In genomic region chr13:119487880-119488580, GRCm38 (mm10) we compare ENCODE assay signal across 8 mouse cellular contexts. TPM values are rescaled to one million over a fixed set of nuclear protein-coding genes. Genes with fewer than 3 reads are reported as not detected.
DNase-seq lines count a peak whose midpoint lies in the region; ATAC-seq lines count a peak whose summit lies in the region.

Gene Tmem267, plus strand, starts transcription at chr13:119488039.
Gene 3110070M22Rik, minus strand, starts transcription at chr13:119488383.

- peaks cover 18% of the 10 kb centered on the region for H3K9me3 ChIP-seq in heart, embryonic 15.5 days (replicated peaks)
- peaks cover 19% of the 10 kb centered on the region for H3K9me3 ChIP-seq in liver, embryonic 12.5 days (replicated peaks)
- H3K9me3 ChIP-seq in neural tube, embryonic 15.5 days (replicated peaks): peaks cover 17% of the 10 kb centered on the region

- WGBS in heart, embryonic 15.5 days: 76% methylated on average over 87 of the region's 87 CpGs
- WGBS in liver, embryonic 12.5 days (ENCODE audit: insufficient replicate concordance): 72% methylated on average over 87 of the region's 87 CpGs
- WGBS in neural tube, embryonic 15.5 days: 85% methylated on average over 87 of the region's 87 CpGs

- ATAC-seq in heart, embryonic 15.5 days (replicated peaks; ENCODE audit: insufficient number of reproducible peaks, insufficient read depth, low FRiP score, low read depth): no peak
- no peak for ATAC-seq in liver, embryonic 12.5 days
- no peak for ATAC-seq in neural tube, embryonic 15.5 days (ENCODE audit: low FRiP score)

- H3K27ac ChIP-seq in heart, embryonic 15.5 days: peak within 1 kb of the TSS; percentile 48
- H3K27ac ChIP-seq in liver, embryonic 12.5 days: no peak within 1 kb of the TSS
- peak within 1 kb of the TSS; percentile 51 for H3K27ac ChIP-seq in neural tube, embryonic 15.5 days (replicated peaks)

- H3K9ac ChIP-seq in heart, embryonic 15.5 days: peak within 1 kb of the TSS; percentile 34
- peak within 1 kb of the TSS; percentile 53 for H3K9ac ChIP-seq in liver, embryonic 12.5 days
- peak within 1 kb of the TSS; percentile 5 for H3K9ac ChIP-seq in neural tube, embryonic 15.5 days (replicated peaks)

- H3K4me3 ChIP-seq in heart, embryonic 15.5 days: no peak within 1 kb of the TSS
- no peak within 1 kb of the TSS for H3K4me3 ChIP-seq in liver, embryonic 12.5 days
- H3K4me3 ChIP-seq in neural tube, embryonic 15.5 days (replicated peaks): no peak within 1 kb of the TSS

- H3K4me2 ChIP-seq in heart, embryonic 15.5 days: peak within 1 kb of the TSS; percentile 54
- H3K4me2 ChIP-seq in liver, embryonic 12.5 days: no peak within 1 kb of the TSS; the same call in 1 of the 2 replicates
- peak within 1 kb of the TSS; percentile 41 for H3K4me2 ChIP-seq in neural tube, embryonic 15.5 days

- peaks cover 23% of the 10 kb centered on the region for H3K36me3 ChIP-seq in heart, embryonic 15.5 days
- peaks cover 26% of the 10 kb centered on the region for H3K36me3 ChIP-seq in liver, embryonic 12.5 days
- peaks cover 21% of the 10 kb centered on the region for H3K36me3 ChIP-seq in neural tube, embryonic 15.5 days

- H3K4me1 ChIP-seq in heart, embryonic 15.5 days (replicated peaks): no peaks in the 10 kb centered on the region
- no peaks in the 10 kb centered on the region for H3K4me1 ChIP-seq in liver, embryonic 12.5 days
- H3K4me1 ChIP-seq in neural tube, embryonic 15.5 days: peaks cover 4% of the 10 kb centered on the region; the same call in 1 of the 2 replicates

- peak; percentile 92 for DNase-seq in A20 (ENCODE audit: low read depth, low spot score)
- peak; percentile 89 to 93 for DNase-seq in adrenal gland, postnatal 36 days
- DNase-seq in fat pad, adult 2 months (ENCODE audit: extremely low read depth, low read depth, low spot score): peak; percentile 33
- DNase-seq in kidney, postnatal 25 days: peak; percentile 84 to 94
- DNase-seq in thymus, adult 18-20 months: peak; percentile 65 to 70

- H3K27me3 ChIP-seq in heart, embryonic 15.5 days: no peaks in the 10 kb centered on the region
- H3K27me3 ChIP-seq in liver, embryonic 12.5 days (replicated peaks): no peaks in the 10 kb centered on the region
- no peaks in the 10 kb centered on the region for H3K27me3 ChIP-seq in neural tube, embryonic 15.5 days (replicated peaks)

RNA-seq across cellular contexts. Expression of gene Tmem267, which starts in this region (rescaled TPM):
- 10 to 100 TPM; 12.5 to 13.0 TPM for total RNA-seq in adrenal gland, postnatal 36 days (2021)
- polyA plus RNA-seq in heart, embryonic 15.5 days (2015; fragmentation: Nextera tagmentation; extraction: Ambion mirVana): 1.0 and 1.1 TPM in 2 replicates
- polyA plus RNA-seq in liver, embryonic 12.5 days (2016; fragmentation: Nextera tagmentation; extraction: Ambion mirVana): 0.37 and 0.45 TPM in 2 replicates
- polyA plus RNA-seq in neural tube, embryonic 15.5 days (2015; fragmentation: Nextera tagmentation; extraction: Ambion mirVana): 3.2 and 5.0 TPM in 2 replicates

RNA-seq across cellular contexts. Expression of gene 3110070M22Rik, which starts in this region (rescaled TPM):
- total RNA-seq in adrenal gland, postnatal 36 days (2021): 1 to 10 TPM; 1.2 to 2.1 TPM
- polyA plus RNA-seq in heart, embryonic 15.5 days (2015; fragmentation: Nextera tagmentation; extraction: Ambion mirVana): 0.68 and 1.1 TPM in 2 replicates
- 0.21 and 0.33 TPM in 2 replicates for polyA plus RNA-seq in liver, embryonic 12.5 days (2016; fragmentation: Nextera tagmentation; extraction: Ambion mirVana)
- polyA plus RNA-seq in neural tube, embryonic 15.5 days (2015; fragmentation: Nextera tagmentation; extraction: Ambion mirVana): 1.5 and 2.0 TPM in 2 replicates

Comparison
In these comparisons a context has a peak if more than half of its experiments do, and no peak if none do; other contexts are left out.
1. DNase-seq: peak in every context shown above with its lines; median percentile 92 in A20; 91 in adrenal gland, postnatal 36 days; 89 in kidney, postnatal 25 days; 68 in thymus, adult 18-20 months; 33 in fat pad, adult 2 months.